Mouse (Mus musculus): ENCODE measurements around the gene Tnrc6c. TPM values are rescaled to one million over a fixed set of nuclear protein-coding genes. Genes with fewer than 3 reads are reported as not detected.
A peak's percentile ranks its signal among the peaks of the same experiment; 100 is the strongest.

Tnrc6c gene
- 44.4 and 56.5 TPM in 2 replicates for polyA plus RNA-seq (2012; rRNA removed)

DNA sequence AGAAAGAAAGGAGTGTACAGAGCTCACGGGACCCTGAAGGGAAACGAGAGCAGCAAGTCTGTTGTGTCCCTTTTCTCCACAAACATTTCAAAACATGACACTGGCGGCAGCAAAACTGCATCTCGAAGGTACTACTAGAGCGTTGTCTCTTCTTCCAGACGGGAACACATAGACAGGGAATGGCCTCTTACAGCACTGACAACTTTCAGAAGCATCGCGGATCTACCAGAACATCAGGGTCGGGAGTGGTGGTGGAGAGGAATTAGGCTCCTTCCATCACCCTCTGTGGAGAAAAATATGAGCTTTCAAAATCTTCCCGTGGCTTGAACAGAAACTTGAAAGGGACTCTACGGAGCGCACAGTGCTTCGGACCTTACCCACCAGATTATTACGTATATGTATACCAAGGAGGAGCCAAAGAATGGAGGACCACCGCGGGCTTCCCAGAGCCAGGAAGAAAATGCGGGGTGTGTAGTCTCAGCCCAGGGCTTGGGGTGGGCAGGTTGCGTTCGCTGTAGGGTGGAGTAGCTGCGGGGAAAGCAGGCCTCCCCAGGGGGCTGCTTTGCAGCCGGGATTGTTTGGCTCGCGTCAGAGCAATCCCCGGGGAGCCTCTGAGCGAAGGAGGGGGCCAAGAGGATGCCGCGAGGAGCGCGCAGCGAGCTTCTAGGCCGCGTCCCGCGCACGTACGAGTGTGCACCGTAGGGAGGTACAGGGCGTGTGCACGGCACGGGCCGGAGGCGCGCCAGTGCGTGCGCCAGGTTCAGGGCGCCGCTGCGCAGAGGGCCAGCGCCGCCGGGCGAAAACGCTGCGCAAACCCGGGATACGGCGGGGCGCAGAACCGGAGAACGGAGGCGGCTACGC lies at the start of gene Tnrc6c:
Tnrc6c (plus strand) TSS at position 799 of the 861 bp plus-strand sequence.
- DNase-seq (ENCODE audit: extremely low spot score in 1 of 2, low spot score in 1 of 2): peak; percentile 79 to 88

DNA sequence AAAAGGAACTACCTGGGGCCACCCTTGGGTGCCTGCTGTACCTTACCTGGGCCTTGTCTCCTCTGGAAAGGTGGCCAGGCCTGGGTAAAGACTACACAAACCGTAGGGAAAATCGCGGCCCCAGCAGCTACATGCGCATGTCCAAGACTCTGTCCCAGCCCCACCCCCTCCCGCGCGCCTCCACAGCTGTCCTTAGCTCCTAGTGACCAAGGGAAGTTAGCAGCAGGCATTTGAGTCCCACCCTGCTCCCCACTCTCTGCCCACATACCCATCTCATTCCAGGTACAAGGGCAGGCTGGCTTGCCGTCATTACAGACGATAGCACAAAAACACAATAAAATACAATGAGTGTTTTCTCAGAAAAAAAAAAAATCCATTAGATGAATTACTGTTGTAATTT lies 48.0 kb upstream of the Tnrc6c start:
- DNase-seq (ENCODE audit: extremely low spot score in 1 of 2, low spot score in 1 of 2): no peak

DNA sequence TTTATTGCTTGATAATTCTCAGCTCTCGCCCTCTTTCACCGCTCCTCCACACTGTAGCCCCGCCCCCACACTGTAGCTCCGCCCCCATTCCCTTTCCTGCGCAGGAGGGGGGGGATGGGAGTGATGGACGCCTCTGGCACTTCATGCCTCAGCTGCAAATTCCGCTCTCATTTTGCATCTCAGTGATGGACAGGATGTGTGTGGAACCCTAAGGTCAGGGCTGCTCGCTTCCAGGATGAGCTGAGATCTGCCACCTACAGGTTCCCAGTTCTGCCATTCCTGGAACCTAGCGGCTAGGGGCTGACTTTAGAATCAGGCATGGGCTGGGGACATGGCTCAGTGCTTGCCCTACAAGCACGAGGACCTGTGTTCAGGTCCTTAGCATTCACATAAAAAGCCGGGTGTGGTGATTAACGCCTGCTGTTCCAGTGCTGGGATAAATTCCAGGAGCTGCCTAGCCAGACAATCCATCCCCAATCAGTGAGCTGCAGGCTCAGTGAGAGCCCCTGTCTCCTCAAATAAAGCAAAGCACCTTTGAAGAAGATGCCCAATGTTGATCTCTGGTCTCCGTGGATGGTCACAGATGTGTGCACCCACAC lies 47.4 kb upstream of the Tnrc6c start:
- no peak for DNase-seq (ENCODE audit: extremely low spot score in 1 of 2, low spot score in 1 of 2)

DNA sequence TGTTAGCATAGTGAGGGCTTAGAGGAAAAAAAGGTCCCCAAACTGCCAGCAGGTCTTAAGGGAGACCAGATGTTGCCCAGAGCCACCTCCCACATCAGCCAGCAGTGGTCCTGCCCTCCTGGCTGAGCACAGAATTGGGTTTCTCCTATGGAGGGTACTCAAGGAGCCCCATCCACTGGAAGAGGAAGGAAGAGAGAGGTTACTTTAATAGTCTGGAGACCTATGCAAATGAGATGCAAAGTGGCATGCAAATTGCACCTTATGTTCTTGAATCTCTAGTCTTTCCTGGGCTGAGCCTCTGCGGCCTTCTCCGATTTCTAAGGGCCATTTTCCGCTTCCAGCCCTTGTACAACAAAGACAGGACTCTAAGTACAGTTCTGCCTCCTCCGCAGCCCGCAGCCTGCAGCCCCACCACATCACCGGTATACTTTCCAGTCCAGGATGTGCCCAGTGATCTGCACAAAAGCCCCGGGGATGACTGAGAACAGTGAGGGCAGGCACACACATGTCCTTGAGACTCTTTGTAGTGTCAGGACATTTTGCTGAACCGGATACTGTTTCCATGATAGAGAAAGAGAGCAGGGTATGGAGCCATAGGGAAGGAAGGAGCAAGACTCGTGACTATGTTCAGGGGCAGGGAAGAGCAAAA lies 45.8 kb upstream of the Tnrc6c start:
- DNase-seq (ENCODE audit: extremely low spot score in 1 of 2, low spot score in 1 of 2): no peak

DNA sequence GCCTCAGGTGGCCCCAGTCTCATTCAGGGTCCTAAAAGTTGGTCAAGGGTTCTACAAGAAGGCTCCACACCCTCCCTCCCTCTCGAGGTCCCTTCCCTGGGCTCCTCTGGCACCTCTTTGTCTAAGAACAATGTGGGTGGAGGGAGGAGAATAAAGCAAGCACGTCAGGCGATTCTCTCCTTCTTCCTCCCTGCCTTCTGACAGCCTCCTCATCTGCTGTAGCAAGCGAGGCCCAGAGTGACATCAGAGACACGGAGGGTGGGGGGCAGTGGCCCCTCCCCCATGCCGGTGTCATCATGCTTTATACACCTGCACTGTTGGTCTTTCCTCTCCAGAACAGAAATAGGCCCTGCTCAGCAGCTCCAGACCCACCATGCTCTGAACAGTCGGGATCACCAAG lies 45.1 kb upstream of the Tnrc6c start:
- no peak for DNase-seq (ENCODE audit: extremely low spot score in 1 of 2, low spot score in 1 of 2)

DNA sequence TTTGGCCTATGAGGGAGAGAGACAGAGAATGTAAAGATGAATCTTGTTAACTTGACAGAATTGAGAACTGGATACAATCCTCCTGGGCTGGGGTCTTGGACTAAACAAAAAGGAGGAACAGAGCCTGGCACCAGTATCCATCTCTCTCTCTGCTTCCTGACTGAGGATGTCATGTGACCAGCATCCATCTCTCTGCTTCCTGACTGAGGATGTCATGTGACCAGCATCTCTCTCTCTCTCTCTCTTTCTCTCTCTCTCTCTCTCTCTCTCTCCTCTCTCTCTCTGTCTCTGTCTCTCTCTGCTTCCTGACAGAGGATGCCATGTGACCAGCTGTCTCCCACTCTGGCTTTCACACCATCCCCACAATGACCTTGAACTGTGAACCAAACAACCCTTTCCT lies 43.5 kb upstream of the Tnrc6c start:
- DNase-seq (ENCODE audit: extremely low spot score in 1 of 2, low spot score in 1 of 2): no peak

DNA sequence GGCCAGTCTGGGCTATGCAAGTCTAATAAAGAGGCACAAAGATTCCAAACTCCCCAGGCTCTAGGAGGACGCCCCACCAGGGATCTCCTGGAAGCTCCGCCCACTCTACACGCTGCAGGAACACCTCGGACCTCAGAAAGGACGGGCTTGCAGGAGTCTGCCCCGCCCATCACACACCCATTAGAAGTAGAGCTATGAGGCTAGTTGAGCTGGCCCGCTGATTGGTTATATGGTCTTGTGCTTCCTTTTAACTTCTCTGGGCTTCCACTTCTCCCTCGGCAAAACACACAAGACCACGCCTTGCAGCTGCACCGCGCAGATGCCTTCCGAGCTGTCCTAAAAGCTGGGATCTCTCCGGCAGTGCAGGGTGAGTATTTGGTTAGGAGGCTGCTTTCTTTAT lies 43.0 kb upstream of the Tnrc6c start:
- peak in 1 of 2 experiments; percentile 55 for DNase-seq (ENCODE audit: extremely low spot score in 1 of 2, low spot score in 1 of 2)

DNA sequence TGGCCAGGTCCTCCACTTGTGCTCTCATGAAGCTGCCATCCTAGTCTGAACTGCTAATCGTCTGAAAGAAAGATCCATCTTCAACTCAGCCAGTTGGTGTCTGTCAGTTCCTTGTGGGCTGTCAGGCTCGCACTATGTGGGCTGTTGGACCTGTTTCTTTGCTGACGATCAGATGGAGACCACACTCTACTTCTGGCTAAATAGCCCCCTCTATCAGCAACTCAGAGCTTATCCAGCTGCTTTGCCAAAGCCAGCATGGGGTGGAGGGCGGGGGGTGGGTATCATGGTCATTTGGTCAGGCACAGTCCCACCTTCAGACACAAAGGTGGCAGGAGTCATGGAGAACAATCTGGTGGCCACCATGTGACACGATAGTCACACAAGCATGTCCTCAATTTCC lies 42.2 kb upstream of the Tnrc6c start:
- DNase-seq (ENCODE audit: extremely low spot score in 1 of 2, low spot score in 1 of 2): peak in 1 of 2 experiments; percentile 17

DNA sequence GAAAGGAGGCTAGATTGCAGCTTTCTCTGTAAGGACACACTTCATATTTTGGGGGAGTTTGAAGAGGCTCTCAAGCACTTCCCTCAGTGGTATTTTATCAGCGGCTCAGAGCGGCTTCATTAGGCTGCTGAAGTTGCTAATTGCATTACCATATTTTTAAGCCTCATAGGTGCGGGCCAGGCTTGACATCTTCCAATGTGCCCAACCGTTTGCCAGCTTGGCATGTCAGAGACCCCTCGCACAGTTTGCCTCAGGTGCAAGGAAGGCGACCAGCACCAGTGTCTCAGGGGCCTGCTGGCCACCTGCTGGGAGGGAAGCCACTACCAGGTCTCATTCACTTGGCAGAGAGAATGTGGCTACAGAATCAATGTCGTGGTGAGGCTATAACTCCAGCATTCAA lies 41.2 kb upstream of the Tnrc6c start:
- no peak for DNase-seq (ENCODE audit: extremely low spot score in 1 of 2, low spot score in 1 of 2)

DNA sequence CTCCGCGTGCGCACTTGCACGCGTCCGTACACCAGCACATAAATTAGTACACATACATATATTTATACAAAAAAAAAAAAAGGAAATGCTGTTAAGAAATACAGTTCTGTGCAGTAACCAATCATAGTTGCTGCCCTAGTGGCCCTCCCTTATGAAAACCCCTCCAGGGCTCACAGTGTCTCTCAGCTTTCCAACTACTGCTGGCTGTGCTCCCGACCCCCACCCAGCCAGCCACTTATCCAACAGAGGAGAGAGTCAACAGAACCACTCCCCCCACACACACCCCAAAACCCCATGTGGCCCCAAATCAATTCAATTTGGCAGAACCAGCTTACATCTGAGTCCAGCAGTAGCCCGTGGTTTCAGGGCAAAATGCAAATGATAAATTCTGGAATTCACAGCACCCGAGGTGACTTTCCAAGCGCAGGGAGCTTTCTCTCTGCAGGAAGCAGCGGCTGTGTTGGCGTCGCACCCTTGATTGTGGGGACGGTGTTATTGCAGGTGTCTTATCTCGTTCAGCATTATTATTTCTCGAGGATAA lies 36.7 kb upstream of the Tnrc6c start:
- no peak for DNase-seq (ENCODE audit: extremely low spot score in 1 of 2, low spot score in 1 of 2)

DNA sequence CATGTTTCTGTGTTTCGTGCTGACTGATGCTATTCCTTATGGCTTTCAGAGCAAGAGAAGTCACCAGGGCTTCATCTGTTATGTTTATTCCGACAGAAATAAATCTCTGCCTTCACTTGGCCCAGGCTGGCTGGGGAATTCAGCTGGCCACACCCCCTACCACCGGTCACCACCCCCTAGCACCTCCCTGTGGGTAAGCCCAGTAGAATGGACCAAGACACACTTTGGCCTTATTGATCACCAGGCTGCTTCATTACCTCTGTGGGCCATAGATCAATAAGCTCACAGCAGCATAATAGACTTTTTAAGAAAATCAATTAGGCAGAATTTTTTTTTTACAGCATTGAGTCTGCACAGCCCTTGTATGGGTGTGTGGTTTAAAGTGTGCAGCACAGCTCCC lies 35.9 kb upstream of the Tnrc6c start:
- no peak for DNase-seq (ENCODE audit: extremely low spot score in 1 of 2, low spot score in 1 of 2)

DNA sequence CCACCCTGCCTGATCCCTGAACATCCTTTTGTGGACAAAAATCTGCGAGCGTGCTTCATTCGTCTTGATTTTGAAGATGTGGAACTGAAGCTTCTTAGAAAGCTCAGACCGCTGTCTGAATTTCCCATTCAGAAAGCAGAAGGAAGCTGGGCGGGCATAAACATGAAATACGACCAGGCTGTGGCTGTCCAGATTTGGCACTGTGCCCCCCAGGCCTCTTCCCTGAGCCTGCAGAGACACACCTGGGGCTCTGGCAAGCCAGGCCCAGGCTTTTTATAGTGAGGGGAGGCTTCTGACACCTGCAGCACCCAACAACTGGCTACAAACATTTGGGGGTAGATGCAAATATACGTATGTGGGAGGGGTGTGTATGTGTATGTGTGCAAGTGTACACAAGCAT lies 35.3 kb upstream of the Tnrc6c start:
- no peak for DNase-seq (ENCODE audit: extremely low spot score in 1 of 2, low spot score in 1 of 2)

DNA sequence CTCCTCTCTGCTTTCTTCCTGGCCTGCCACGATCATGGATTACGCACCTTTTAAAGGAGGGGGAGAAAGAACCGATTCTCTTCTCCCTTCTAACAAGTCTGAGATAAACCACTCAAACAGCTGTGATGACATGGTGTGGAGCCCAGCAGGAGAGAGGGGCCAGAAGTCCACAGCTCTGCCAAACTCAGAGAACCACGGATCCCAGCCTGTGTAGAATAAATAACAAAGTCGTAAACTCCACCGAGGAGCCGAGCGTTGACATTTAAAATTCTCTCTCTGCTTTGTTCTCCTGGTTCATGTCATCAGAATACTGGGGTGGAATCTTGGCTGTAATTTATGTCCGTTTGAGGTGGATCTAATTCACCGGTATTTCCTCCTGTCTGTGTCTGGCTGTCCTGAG lies 34.5 kb upstream of the Tnrc6c start:
- DNase-seq (ENCODE audit: extremely low spot score in 1 of 2, low spot score in 1 of 2): no peak

DNA sequence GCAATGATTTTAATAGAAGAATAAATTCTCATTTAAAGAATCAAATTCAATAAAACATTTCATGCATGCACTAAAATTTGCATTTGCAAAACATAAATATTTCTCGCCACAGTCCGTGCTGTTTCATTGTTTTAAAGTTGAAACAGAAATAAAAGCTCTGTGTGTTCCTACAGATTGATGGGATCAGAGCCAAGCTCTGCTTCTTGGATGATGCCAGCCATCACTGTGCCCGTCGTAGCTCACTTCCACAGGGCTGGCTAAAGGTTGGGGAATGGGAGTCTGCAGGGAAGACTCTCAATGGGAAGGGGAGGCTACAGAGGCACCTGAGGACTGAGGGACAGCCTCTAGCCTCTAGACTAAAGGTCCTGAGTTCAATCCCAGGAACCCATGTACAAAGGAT lies 28.9 kb upstream of the Tnrc6c start:
- DNase-seq (ENCODE audit: extremely low spot score in 1 of 2, low spot score in 1 of 2): no peak

DNA sequence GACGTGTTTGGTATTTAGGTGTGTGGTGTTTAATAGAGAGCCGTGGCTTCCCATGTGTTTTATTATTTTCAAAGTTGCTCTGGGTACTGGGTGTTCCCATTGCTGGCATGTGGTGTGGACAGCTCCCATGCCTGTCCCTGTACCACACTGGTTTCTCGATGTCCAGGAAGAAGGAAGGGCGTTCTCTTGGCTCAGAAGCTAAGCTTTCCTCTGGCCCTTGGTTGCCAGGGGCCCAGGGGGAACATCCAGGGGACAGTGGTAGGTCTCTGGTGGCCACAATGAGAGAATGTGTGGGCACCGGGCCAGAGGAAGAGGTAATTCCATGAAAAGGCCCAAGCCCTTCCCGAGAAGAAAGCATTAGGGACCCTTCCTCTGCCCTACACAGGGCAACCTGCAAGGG lies 27.5 kb upstream of the Tnrc6c start:
- no peak for DNase-seq (ENCODE audit: extremely low spot score in 1 of 2, low spot score in 1 of 2)

DNA sequence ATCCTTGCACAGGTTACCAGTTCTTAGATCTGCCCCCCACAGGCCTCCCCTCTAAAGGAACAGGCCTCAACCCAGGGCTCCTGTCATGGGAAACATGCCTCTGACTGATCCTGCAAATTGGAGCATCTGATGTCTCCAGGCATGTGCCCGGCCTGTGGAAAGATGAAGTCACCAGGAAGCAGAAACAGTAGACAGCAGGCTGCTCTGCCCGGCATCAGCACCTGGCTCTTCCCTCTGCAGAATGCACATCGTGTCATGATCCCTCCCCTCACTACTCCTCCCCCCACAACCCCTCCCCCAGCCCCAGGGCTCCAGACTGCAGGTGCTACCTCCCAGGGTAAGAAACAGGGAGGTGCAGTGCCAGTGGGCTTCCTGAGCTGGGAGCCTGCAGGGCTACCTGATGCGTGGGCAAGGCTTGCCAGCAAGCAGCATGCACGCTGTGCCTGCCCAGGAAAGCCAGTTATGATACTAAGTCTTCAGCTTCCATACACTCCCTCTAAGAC lies 27.0 kb upstream of the Tnrc6c start:
- DNase-seq (ENCODE audit: extremely low spot score in 1 of 2, low spot score in 1 of 2): peak in 1 of 2 experiments; percentile 56

DNA sequence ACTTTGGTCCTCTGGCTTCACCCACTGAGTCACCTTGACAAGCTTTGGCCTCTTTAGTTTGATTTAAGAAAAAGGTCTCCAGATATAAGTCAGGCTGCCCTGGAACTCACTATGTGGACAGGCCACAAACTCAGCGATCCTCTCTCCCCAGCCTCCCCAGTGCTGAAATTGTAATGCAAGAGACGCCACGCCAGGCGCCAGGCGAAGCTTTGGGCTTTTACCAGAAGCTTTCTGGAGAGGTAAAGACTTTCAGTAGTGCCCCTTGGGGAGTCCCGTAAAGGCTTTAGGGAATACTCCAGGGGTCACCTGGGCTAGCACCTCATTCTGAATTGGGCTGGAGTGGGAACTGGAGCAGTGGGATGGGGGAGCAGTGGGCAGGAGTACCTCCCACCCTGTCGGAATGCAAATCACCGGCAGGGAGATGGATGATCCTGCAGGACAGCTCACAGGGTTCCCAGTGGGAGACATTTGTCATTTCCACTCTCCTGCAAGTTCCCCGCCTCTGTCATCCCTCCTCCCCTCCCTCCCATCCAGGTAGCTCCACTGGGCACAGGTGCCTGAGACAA lies 26.3 kb upstream of the Tnrc6c start:
- no peak for DNase-seq (ENCODE audit: extremely low spot score in 1 of 2, low spot score in 1 of 2)

DNA sequence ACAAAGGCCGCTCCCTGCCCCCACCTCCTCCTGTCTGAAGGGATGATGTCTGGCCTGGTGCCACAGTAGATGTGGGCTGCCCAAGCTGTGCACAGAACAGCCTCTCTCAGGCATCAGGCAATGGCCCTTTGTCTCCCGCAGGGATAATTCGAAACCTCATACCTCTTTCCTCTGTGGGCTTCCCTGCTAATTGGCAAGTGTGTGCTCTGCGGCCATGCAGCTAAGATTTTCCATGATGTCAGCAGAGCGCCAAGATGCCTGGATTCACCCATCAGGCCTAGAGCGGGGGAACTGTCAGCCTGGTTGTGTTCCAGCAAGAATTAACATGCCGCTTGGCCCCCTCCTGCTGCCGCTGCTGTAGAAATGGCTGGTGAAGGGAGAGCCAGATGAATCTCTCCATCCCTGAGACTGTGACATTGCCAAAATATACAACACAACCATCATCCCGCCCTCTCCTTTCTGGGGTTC lies 25.7 kb upstream of the Tnrc6c start:
- peak; percentile 55 to 78 for DNase-seq (ENCODE audit: extremely low spot score in 1 of 2, low spot score in 1 of 2)

DNA sequence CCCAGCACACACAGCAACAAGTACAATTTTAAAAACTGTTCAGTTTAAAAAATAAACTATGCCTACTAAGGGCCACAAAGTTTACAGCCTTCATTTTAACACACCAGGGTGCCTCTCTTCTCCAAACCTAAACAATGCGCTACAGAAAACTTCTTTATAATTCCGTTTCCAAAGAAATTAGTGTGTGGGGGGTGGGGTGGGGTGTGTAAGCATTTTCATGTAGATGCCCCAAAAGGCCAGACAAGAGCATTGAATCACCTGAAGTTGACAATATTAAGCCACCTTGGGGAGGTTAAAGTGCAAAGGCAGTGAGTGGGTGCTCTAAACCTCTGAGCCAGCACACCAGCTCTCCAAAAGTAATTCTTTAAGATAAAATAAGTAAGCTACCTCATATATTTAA lies 24.2 kb upstream of the Tnrc6c start:
- DNase-seq (ENCODE audit: extremely low spot score in 1 of 2, low spot score in 1 of 2): no peak

DNA sequence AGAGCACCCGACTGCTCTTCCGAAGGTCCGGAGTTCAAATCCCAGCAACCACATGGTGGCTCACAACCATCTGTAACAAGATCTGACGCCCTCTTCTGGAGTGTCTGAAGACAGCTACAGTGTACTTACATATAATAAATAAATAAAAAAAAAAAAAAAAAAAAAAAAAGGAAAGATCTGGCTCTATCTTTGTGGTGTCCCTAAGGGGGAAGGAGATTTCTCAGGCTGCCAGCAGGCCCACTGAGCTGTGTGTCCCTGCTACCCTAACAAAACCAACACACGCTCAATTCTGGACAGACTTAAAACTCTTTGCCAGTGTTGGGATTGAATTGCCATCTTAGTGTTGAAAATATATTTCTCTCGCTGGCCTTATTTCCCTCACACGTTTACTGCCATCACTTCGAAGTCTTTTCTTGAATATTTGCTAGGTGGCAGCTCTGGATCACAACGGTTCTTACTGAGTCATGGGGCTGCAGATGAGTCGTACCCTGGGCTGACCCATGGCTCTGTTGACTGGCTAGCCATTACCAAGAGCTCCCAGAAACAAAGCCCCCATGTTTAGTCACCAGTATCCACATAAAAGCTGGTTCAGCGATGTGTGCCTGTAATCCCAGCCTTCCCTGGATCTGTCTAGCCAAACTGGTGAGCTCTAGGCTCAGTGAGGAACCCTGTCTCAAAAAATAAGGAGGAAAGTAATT lies 23.1 kb upstream of the Tnrc6c start:
- DNase-seq (ENCODE audit: extremely low spot score in 1 of 2, low spot score in 1 of 2): no peak
